Mouse (Mus musculus): ENCODE measurements around the gene Nupr1.

- no peak for TF ChIP-seq CTCF (conservative IDR thresholded peaks at IDR 0.05; ENCODE audit: insufficient read depth, insufficient read length, low read depth, low read length)
- no peak for TF ChIP-seq POLR2A (IDR thresholded peaks at IDR 0.05; ENCODE audit: low read depth, low read length)
Measured at GRCm38 (mm10) chr7:126675104-126675503, 44.4 kb upstream of the Nupr1 start.

Data from kidney, adult 2 months (tissue).